Mouse (Mus musculus) urinary bladder, postnatal 14 days (tissue): ENCODE measurements at regions not wholly inside any gene's neighbourhood (a gene's known extent, or its start where the extent isn't known, plus 50 kb on each side); places are given as distances from the start of the nearest gene placed in this dataset.

Experiments used
- DNase-seq: peaks from one replicate; pipeline ENCODE4 v3.0.0; 2021; ENCODE audit warnings: low spot score

DNA sequence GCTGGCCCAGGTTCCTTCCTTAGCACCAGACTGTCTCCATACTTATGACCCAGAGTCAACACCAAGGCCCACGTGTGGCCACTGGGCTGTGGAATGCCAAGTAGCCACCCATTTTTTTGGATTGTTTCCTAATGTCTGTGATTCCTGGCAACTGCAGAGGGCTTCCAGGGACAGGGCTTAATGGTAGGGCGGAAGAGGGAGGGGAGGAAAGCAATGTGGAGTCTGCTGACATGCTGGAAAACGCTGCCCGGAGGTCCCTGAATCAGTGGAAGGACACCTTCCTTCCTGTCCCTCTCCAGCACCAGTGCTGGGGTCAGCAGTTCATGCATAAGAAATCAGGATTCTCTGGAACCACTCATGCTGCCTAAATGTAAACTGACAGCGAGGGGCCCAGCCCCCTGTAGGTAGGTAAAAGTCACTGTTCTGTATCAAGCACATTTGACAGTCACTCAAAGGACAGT is 90.8 kb downstream of the Iyd start:
- DNase-seq, result no peak

DNA sequence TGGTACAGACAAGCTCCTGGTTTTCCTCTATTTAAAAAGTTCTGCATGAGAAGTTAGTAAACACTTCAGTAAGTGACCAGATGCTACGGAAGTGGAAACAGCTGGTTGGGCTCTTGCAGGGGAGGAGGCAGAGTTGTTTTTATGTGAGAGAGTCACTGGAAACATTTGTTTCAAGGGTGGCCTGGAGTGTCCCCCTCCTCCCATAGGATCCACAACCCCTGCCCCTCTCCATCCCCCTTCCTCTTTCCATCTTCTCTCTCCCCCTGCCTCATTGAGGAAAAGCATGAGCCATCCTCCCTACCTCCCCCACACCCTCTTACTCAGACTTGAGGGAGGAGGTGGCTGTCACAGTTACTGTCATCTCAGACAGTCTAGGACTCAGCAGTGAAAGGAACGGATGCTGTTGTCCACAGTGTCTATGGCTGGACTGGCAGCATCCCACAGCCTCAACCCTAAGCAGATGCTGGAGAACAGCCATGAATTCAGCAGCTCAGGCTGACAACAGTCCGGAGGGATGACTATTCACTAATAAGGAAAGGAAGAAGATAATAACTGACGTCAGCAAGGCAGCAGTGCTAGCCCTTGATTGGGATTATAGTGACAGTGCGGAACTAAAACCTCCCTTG is 93.9 kb downstream of the Iyd start:
- DNase-seq, result peak; percentile 10

- no peak for DNase-seq
Observed at GRCm38 (mm10) chr10:3644111-3644510, 96.1 kb upstream of the Plekhg1 start.

- no peak for DNase-seq
Observed at GRCm38 (mm10) chr10:3645030-3645429, 95.1 kb upstream of the Plekhg1 start.

DNA sequence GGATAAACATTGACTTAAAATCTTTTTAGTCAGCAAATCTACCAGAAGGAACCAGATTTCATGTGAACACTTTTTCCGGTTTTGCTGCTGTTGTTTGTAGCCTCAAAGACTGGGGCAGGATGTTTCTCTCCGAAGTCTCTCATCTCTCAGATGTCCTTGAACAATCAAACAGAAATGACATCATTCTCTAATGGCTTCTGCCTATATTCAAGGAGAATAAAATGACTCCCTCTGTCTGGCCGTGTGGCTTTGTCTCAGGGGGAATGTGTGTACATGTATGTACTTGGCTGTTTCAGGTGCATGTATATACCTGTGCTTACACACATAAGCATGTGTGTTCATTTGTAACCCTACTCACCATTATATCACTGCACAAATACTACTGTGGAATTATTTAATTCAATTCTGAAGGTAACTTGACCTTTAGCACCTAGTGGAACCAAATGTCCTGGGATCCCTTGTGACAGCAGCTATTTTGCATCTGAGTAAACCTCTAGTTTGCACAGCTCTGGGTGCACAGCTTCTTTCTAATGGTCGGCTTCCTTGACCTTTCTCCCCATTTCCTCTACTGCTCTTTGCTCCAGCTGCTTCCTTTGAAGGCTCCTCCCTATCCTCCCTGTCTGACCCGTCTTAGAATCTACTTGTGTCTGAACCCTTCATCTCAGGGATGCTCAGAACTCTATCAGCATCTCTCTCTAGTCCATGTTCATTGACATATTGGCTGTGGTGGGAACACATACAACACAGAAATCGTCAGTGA is 93.8 kb upstream of the Plekhg1 start:
- no peak for DNase-seq

- DNase-seq, result no peak
Observed at GRCm38 (mm10) chr10:3647811-3648731, 92.1 kb upstream of the Plekhg1 start.

DNA sequence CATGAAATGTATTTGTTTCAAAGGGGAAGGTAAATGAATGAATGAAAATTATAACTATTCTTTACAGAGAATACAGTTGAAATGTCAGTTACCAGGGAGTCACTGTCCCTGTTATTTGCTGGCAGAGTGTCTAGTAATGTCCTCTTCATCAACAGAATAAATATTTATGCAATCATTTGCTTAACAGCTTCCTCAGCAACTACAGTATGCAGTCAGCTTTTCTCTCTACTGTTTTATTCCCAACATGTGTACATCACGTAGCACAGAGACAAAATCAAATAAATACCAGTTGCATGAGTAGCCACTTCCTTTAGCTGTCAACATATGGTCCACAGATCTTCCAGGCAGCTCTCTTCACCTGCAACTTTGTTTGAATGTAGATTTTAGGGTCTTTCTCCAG is 90.2 kb upstream of the Plekhg1 start:
- DNase-seq, result no peak

GRCm38 (mm10) chr10:3650561-3650960 is 89.6 kb upstream of the Plekhg1 start:
- DNase-seq, result no peak

DNA sequence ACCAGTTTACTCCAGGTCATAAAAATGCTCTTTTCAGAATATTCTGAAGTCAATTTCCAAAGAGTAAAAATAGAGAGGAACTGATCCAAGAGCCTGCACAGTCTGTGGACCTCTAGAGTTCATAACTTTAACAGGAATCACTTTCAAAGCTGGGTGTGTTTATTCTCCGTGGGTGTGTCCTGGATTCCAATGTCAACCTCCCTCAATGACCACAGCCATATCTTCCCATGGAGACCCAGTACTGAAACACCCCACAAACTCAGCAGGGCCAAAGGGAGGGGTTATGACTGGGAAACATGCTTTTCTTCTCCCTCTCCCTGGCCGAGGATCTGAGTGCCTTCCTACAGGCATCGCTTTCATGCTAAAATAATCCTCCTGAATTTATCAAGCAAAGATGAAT is 87.6 kb upstream of the Plekhg1 start:
- DNase-seq, result peak; percentile 14

DNA sequence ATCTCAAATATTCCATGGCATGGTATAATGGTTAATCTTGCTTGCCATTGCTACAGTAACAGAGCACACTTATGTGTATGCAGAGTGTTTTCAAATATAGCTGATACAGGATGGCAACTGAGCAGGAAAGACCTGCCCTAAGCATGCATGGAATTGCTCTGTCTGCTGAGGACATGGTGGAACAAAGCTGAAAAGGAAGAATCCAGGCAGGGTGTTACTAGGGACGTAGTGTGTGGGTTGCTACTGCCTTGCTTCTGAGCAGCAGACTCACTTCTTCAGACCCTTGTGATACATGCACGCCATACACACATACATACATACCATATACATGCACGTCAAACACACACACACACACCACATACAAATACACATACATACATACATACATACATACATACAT is 84.1 kb upstream of the Plekhg1 start:
- no peak for DNase-seq

DNA sequence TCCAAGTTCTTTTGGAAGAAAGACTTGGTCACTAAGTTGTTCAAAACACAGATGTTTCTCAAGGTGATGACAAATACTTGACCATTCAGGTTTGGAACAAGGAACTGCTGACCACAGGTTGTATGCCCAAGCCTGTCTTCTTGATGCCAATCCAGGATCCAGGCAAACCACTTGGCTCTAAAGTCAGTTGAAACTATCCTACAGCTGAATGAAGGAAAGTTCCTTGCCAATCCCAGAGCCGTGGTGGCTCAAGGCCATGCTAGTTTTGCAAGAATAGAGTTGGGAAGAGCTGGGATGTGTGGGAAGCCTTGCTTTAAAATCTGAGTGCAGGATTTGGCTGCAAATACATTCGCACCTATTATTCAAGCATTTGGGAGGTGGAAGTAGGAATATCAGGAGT is 78.0 kb upstream of the Plekhg1 start:
- DNase-seq, result no peak

GRCm38 (mm10) chr10:3662571-3662970 is 77.6 kb upstream of the Plekhg1 start:
- DNase-seq, result no peak

- DNase-seq, result no peak
Observed at GRCm38 (mm10) chr10:3663296-3663695, 76.9 kb upstream of the Plekhg1 start.

DNA sequence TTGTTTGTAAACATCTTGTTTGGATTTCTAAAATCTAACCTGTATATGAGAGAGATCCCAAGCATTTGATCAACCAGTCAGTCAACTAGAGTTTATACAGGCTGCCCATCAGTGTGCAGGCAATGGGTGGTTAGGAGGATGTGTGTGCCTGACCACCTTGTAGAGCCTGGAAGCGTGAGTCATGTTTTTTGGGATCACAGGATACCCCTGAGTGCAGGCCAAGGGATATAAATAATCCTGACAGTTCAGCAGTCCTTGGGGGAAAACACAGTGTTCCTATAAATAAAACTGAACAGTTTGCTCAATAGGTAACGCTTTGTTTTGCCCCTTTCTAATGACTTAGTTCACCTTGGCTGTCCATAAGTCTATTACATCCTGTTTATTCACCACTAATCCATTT is 55.7 kb upstream of the Plekhg1 start:
- DNase-seq, result no peak
